Mouse (Mus musculus) heart, postnatal 0 days (tissue): Measurements from ENCODE around the gene B4galnt1. TPM values are rescaled to one million over a fixed set of nuclear protein-coding genes. Genes with fewer than 3 reads are reported as not detected.

ENCODE experiments used
- ATAC-seq: fragments of 200-750 bp; cut with Nextera tagmentation; 2 replicates; pipeline ENCODE4 v1.8.0; 2017; ENCODE audit warnings: low read depth, moderate number of reproducible peaks, moderate library complexity; ENCODE audit not compliant: insufficient read depth
- DNase-seq: peaks from one replicate; pipeline ENCODE4 v3.0.0-alpha.2; 2016; ENCODE audit warnings: low spot score
- H3K27ac ChIP-seq: fragments of 300-500 bp; sonication (generic); 2 replicates; pipeline ENCODE4 v1.5.1; 2014; ENCODE audit warnings: low read depth, mild to moderate bottlenecking
- H3K27me3 ChIP-seq: fragments of 300-500 bp; sonication (generic); 2 replicates; pipeline ENCODE4 v1.6.1; 2014; ENCODE audit warnings: low read length, mixed read lengths; ENCODE audit not compliant: control insufficient read depth, insufficient read depth
- H3K36me3 ChIP-seq: fragments of 300-500 bp; sonication (generic); replicated peaks from 2 replicates; pipeline ENCODE4 v1.6.1; 2014; ENCODE audit warnings: low read length, mixed read lengths; ENCODE audit not compliant: control insufficient read depth, insufficient read depth
- H3K4me1 ChIP-seq: fragments of 300-500 bp; sonication (generic); 2 replicates; pipeline ENCODE4 v1.6.1; 2014; ENCODE audit warnings: antibody characterized with exemption; ENCODE audit not compliant: control insufficient read depth, insufficient read depth
- H3K4me2 ChIP-seq: fragments of 300-500 bp; sonication (generic); 2 replicates; pipeline ENCODE4 v1.6.1; 2014; ENCODE audit warnings: low read depth, mild to moderate bottlenecking, low read length, moderate library complexity
- H3K4me3 ChIP-seq: fragments of 300-500 bp; sonication (generic); 2 replicates; pipeline ENCODE4 v1.5.1; 2014; ENCODE audit warnings: low read depth, low read length
- H3K9ac ChIP-seq: fragments of 300-500 bp; sonication (generic); replicated peaks from 2 replicates; pipeline ENCODE4 v1.6.1; 2014; ENCODE audit warnings: low read depth, low read length, mixed read lengths
- H3K9me3 ChIP-seq: fragments of 300-500 bp; sonication (generic); replicated peaks from 2 replicates; pipeline ENCODE4 v1.6.1; 2016; ENCODE audit warnings: low read length; ENCODE audit not compliant: control insufficient read depth
- CTCF ChIP-seq: IDR thresholded peaks from 2 replicates; pipeline ENCODE4 v1.5.1; 2016; ENCODE audit warnings: antibody characterized with exemption, control low read depth, low read depth
- EP300 ChIP-seq: IDR thresholded peaks from 2 replicates; pipeline ENCODE4 v1.6.1; 2016; ENCODE audit warnings: antibody characterized with exemption, low read depth
- WGBS: fragments of 180-500 bp; shearing (Covaris S2); extraction: QIAGEN DNeasy Blood & Tissue Kit; methylation state at CpG from one replicate; pipeline ENCODE4 v1.1.7; 2014; 5-methylcytosine and 5-hydroxymethylcytosine counted together
- polyA plus RNA-seq: library from polyadenylated mRNA; unstranded; fragments of >200 nt; fragmentation: Nextera tagmentation; extraction: Ambion mirVana; gene quantifications from 2 replicates; pipeline ENCODE4 v1.2.1, GENCODE M21; 2015
- total RNA-seq: library from RNA; depleted of rRNA; stranded (reverse); fragments of >200 nt; gene quantifications from 2 replicates; pipeline ENCODE4 v1.2.3, GENCODE M21; 2014; ENCODE audit warnings: low replicate concordance; rRNA removed

Gene B4galnt1
- total RNA-seq (2.3 and 7.7 TPM in 2 replicates), polyA plus RNA-seq (0.72 and 0.82 TPM in 2 replicates)

GRCm38 (mm10) chr10:127164631-127165353 is at the start of gene B4galnt1:
Gene B4galnt1 (plus strand): TSS chr10:127165225.
- WGBS: 4% methylated on average over 47 of the region's 52 CpGs
- H3K36me3 ChIP-seq: no peaks in the 10 kb centered on the region
- ATAC-seq: peak; percentile 86
- peak within 1 kb of the TSS; percentile 50 for H3K4me3 ChIP-seq
- DNase-seq: peak; percentile 74
- TF ChIP-seq CTCF: peak; percentile 70
- TF ChIP-seq EP300: no peak
- H3K4me2 ChIP-seq: peak within 1 kb of the TSS; percentile 92
- no peaks in the 10 kb centered on the region for H3K9me3 ChIP-seq
- H3K4me1 ChIP-seq: peaks cover 6% of the 10 kb centered on the region; the same call in 1 of the 2 replicates
- H3K9ac ChIP-seq: peak within 1 kb of the TSS; percentile 43; the same call in 1 of the 2 replicates
- no peak within 1 kb of the TSS; the same call in 1 of the 2 replicates for H3K27ac ChIP-seq
- peaks cover 68% of the 10 kb centered on the region for H3K27me3 ChIP-seq

GRCm38 (mm10) chr10:127118470-127118869 is 46.6 kb upstream of the B4galnt1 start:
- Histone ChIP-seq H3K9ac (no peak overlapping the region), H3K27me3 (no peaks in the 10 kb centered on the region), H3K36me3 (peaks cover 22% of the 10 kb centered on the region; the same call in 1 of the 2 replicates), H3K4me1 (peaks cover 3% of the 10 kb centered on the region; the same call in 1 of the 2 replicates), H3K27ac (no peak overlapping the region), H3K4me3 (no peak overlapping the region), H3K9me3 (no peaks in the 10 kb centered on the region), H3K4me2 (no peak overlapping the region)
- DNase-seq (no peak), ATAC-seq (no peak)
- WGBS: 87% methylated on average over 11 of the region's 11 CpGs
- no peak for TF ChIP-seq CTCF
- no peak for TF ChIP-seq EP300

GRCm38 (mm10) chr10:127119229-127119628 is 45.8 kb upstream of the B4galnt1 start:
- DNase-seq (no peak), ATAC-seq (no peak)
- H3K4me1 ChIP-seq: peaks cover 3% of the 10 kb centered on the region; the same call in 1 of the 2 replicates
- no peaks in the 10 kb centered on the region for H3K27me3 ChIP-seq
- TF ChIP-seq EP300 (no peak), CTCF (no peak)
- no peak overlapping the region for H3K27ac ChIP-seq
- H3K36me3 ChIP-seq: peaks cover 22% of the 10 kb centered on the region; the same call in 1 of the 2 replicates
- H3K9ac ChIP-seq: no peak overlapping the region
- no peak overlapping the region for H3K4me2 ChIP-seq
- H3K9me3 ChIP-seq: no peaks in the 10 kb centered on the region
- WGBS: 92% methylated on average over 10 of the region's 10 CpGs
- H3K4me3 ChIP-seq: no peak overlapping the region

GRCm38 (mm10) chr10:127120301-127121065 is 44.5 kb upstream of the B4galnt1 start:
- Histone ChIP-seq H3K4me1 (peaks cover 3% of the 10 kb centered on the region; the same call in 1 of the 2 replicates), H3K27me3 (no peaks in the 10 kb centered on the region), H3K4me3 (peak overlapping the region; percentile 80), H3K36me3 (peaks cover 22% of the 10 kb centered on the region; the same call in 1 of the 2 replicates), H3K9ac (peak overlapping the region; percentile 74), H3K27ac (no peak overlapping the region), H3K9me3 (no peaks in the 10 kb centered on the region), H3K4me2 (peak overlapping the region; percentile 92)
- DNase-seq (no peak), ATAC-seq (peak; percentile 8; the same call in 1 of the 2 replicates)
- TF ChIP-seq EP300 (no peak), CTCF (no peak)
- 3% methylated on average over 34 of the region's 34 CpGs for WGBS

- Histone ChIP-seq H3K4me3 (peak within 1 kb of the TSS; percentile 80), H3K4me1 (peaks cover 3% of the 10 kb centered on the region; the same call in 1 of the 2 replicates), H3K27ac (no peak within 1 kb of the TSS), H3K9ac (peak within 1 kb of the TSS; percentile 74), H3K9me3 (no peaks in the 10 kb centered on the region), H3K36me3 (peaks cover 22% of the 10 kb centered on the region; the same call in 1 of the 2 replicates), H3K27me3 (no peaks in the 10 kb centered on the region), H3K4me2 (peak within 1 kb of the TSS; percentile 92)
- WGBS: 0% methylated on average over 19 of the region's 19 CpGs
- peak; percentile 99 for DNase-seq
- ATAC-seq: peak; percentile 99
- TF ChIP-seq CTCF: no peak
- no peak for TF ChIP-seq EP300
Measured at GRCm38 (mm10) chr10:127121066-127121477, 44.0 kb upstream of the B4galnt1 start, which contains the start of gene Os9. Gene Os9 (minus strand): TSS chr10:127121131.
